Mouse (Mus musculus) adrenal gland, adult 2 months (tissue): ENCODE measurements around the gene Cflar. TPM values are rescaled to one million over a fixed set of nuclear protein-coding genes. Genes with fewer than 3 reads are reported as not detected.
A peak's percentile ranks its signal among the peaks of the same experiment; 100 is the strongest.

Source experiments
- DNase-seq: peaks from one replicate; pipeline ENCODE4 v3.0.0; 2021
- polyA plus RNA-seq: library from polyadenylated mRNA; depleted of rRNA; stranded (reverse); fragments of >200 nt; gene quantifications from 2 replicates; pipeline ENCODE4 v1.2.3, GENCODE M21; 2012
- total RNA-seq, 2 experiments: library from RNA; stranded (reverse); gene quantifications; 2 replicates each; pipeline ENCODE4 v1.2.3; 2021

Gene Cflar
- total and polyA plus RNA-seq, 3 experiments, result 41.7 to 113 (median 97.4) TPM

DNA sequence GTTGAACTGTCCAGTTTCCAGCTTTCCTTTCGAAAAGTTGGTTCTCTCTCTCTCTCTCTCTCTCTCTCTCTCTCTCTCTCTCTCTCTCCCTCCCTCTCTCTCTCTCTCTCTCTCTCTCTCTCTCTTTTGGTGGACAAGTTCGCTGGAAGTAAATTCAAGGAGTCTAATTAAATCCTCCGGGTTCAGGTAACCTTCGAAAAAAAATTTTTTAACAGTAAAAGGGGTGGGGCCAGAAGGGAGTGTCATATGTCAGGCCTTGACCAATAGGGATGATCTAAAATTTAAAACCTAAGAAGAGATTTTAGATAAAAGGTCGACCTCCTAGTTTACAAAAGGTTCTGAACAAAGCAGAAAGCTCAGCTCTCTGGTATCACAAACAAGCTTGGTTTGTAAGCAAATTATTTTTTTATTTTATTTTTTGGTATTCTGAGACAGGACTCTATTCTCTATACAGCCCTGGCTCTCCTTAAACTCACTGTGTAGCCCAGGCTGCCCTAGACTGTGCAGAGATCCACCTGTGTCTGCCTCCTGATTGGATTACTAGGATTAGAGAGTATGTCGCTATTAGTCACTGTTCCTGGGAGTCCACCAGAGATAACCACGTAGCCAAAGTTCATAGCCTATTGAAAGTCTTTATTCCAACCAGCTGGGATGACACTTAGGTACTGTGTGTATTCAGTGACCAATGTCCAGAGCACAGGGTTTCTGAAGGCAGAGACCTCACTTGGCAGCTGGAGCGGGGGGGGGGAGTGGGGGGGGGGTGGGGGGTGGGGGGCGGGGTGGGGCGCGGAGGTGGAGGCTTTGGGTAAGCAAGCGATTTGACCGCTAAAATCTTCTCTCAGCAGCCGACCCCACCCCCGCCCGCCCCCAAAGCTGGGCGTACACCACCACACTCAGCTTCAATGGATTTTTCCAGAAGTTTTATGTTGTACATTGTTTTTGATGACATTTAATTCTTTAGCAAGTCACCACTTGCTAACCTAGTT, 1.1 kb downstream of the Cflar start:
- peak; percentile 72 for DNase-seq

DNA sequence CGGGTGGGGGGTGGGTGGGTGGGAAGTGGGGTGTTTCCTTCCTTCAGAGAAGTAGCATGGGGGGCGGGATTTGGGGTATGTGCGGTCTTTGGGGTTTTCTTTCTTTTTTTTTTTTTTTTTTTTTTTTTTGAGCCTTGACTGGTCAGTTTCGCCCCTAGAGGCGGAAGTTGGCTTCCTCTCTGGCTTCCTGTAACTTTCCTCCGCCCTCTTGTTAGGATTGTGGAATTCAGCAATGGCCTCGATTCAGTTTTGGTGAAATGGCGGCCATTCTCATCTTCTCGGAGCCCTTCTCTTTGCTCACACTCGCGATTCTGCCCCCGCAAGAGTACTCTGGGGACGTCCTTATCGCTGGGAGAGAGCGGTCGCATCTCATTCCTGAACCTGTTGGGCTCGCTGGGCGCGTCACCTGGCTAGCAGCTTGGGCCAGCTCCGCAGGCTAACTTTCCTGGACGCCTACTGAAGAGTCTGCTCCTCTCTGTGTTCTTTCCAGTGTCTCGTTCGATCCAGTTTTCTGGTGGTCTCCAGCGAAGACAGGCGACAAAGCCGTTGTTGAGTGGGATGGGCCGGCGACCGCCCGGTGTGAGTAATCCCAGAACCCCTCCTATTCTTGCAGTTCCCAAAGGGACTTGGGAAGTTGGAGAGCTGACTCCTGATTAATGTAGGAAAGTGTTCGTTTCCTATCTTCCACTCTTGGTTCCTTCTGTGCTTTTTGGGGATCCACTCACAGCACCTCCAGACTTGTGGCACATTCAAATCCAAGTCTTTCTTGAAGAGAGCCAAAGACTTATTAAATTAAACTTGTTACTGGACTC, 2.0 kb downstream of the Cflar start:
- DNase-seq, result peak; percentile 79

DNA sequence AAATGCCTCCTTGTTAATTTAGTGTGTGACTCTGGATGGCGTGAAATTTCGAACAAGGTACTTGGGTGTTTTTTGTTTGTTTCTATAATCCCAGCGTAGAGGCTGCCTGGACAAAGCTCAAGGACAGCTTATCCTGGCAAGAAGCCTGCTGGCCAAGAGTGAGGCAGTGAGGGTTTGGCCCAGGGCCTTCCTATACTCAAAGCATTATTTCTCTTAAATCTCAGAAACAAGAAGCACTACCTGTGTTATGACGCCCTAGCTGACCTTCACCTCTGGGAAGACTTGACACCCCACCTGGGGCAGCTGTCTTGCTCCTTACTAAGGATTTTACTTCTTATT, 2.6 kb downstream of the Cflar start:
- DNase-seq, result peak; percentile 90

DNA sequence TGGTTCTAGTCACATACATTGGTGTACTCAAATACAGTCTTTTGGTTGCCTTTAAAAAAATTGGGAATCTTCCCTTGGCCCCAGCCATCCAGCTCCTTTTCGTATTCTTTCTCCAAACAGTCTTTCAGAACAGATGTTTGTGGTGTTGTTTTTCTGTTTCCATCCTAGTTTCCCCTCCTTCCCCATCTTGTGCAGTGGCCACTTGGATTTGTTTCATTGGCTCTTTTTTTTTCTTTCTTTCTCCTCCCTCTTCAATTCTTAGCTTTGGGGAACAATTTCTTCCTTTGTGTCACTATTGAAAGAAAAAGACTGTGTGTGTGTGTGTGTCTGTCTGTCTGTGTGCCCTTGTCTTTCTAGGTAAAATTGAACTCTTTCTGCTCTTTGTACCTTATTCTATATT, 3.1 kb downstream of the Cflar start:
- DNase-seq, result no peak

DNA sequence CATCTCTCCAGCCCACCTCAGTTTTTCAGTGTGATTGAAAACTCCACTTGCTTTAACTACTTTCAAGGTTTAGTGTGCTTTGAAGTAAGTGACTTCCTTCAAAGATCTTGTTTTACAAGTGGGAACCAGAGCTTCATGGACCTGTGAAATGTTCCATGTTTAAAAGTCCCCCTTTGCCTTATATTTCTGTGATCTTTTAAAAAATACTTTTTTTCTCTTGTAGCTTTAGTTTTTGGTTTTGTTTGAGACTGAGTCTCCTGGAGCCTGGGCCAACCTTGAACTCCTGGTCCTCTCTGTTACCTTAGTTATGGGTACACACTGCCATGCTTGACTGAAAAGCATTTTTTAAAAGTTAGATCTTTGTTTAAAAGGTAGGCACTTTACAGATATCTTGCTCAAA, 4.2 kb downstream of the Cflar start:
- no peak for DNase-seq

DNA sequence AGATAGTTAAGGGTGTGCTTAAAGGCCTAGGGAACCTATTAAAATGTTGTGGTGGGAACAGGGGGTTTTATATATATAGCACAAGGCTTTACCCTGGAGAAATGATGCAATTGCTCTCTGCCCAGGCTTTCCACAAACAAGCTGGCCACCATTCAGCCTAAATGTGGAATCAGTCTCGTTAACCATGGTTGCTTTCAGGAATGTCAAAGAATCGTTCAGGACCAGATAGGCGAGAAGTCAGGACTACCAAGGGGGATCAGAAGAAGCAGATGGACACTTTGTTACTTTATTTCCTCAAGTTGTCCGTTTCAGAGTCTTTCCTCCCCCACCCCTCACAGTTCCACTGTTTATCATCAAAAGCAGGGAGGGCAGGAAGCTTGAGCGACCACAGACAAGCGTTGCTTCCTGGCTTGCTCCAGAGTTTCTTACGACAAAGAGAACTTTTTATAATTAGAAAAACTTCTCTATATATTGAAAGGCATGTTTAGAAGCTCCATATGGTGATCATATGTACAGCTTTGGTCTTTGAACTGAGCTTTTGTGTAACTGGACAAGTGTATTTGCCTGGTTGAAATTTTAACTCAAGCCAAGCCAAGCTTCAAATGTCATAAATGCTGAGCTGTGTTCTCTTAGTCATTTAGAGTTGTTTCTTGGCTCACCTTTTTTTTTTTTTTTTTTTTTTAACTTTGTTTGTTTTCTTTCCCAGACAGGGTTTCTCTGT, 5.0 kb downstream of the Cflar start:
- no peak for DNase-seq

DNA sequence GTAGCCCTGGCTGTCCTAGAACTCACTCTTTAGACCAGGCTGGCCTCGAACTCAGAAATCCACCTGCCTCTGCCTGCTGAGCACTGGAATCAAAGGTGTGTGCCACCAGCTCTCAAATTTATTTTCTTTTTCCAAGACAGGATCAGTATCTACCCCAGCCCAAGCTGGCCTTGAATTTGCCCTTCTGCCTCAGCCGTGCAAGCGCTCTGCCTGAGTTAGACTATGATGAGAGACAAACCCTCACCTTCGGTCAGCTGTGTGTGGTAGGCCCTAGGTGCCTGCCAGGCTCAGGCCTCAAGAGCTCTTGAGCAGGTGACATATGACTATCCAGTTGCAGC, 5.5 kb downstream of the Cflar start:
- peak; percentile 51 for DNase-seq

DNA sequence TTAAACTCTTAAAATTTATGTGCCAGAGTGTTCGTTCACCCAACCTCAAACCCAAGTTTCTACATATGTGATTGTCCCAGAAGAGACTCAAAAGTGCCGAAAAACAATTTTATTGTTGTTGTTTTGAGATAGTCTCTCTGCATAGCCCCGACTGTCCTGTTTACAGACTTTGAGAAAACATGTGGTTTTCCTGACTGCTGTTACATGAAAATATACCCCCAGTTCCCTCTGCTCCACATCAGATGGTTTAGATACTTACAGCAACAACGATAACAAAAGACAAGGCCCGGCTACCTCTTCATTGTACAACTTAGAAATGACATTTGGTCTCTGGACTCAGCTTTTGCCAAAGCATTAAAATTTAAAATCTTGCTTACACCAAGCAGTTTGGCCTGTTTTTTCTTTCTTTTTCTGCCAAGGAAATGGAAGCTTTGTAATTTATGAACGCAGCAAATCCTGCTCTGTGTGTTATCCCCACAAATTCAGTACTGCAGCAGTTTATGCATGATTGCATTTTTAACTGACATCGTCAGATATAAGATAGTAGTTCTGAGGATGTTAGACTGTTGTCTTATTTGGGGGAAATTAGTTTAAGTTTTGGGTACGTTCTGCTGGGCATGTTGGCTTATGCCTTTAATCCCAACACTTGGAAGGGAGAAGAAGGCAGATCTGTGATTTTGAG, 6.4 kb downstream of the Cflar start:
- no peak for DNase-seq

DNA sequence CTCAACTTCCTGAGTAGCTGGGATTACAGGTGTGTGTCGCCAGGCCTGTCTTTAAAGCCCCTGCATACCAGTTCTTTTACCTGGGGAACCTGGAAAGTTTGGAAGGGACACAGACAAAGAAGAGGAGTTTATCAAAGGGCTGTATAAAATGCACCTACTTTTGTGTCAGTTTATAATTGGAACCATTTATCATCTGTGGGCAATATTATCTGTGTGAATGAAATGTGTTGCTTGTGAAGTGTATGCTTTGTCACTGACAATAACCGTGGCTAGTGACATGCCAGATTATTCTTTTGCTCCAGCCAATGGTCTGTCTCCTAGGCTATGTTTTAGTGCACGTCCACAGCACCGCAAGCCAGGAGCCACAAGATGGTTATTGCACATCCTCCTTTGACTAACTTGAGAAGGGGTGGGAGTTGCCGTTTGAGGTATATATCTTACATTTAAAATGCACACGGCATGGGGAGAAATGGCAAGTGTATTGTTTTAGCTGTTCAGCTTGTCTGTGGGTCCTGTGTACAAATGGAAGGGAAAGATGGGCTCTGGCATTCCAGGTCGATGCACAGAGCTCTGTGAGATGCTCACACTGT, 8.1 kb downstream of the Cflar start:
- DNase-seq, result no peak

DNA sequence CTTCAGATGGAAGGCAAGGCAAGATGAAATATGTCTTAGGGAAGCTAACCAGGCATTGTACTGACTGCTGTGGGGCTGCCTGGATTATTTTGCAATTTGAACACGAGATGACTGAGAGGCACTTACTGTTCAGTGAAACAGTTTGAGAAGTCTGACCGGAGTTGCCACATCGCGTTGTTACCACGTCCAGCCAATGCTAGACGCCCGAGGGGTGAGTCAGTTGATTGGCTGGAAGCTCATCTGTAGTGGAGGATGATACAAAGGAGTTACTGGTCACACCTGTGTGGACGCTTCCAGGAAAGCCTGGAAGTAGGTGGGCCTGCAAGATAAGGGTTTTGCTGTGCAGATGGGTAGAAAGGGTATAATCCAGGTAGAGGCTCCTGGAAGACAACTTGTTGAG, 8.8 kb downstream of the Cflar start:
- DNase-seq, result peak; percentile 61

DNA sequence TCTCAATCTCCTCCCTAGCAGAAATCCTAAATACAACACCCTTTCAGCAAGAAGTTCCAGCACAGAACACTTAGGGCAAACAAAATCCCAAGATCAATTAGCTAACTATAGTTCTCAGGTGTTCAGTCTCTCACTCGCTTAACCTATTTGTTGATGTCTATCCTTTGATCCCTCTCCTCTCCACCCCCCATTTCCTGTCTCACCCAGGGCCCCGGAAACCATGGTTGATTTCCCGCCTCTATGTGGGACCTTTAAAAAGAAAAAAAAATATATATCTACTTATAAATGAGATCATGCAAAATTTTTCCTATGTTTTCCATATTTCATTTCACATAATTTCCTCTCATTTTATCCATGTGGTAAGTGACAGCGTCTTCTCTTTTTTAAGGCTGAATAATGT, 9.7 kb downstream of the Cflar start:
- DNase-seq, result no peak

DNA sequence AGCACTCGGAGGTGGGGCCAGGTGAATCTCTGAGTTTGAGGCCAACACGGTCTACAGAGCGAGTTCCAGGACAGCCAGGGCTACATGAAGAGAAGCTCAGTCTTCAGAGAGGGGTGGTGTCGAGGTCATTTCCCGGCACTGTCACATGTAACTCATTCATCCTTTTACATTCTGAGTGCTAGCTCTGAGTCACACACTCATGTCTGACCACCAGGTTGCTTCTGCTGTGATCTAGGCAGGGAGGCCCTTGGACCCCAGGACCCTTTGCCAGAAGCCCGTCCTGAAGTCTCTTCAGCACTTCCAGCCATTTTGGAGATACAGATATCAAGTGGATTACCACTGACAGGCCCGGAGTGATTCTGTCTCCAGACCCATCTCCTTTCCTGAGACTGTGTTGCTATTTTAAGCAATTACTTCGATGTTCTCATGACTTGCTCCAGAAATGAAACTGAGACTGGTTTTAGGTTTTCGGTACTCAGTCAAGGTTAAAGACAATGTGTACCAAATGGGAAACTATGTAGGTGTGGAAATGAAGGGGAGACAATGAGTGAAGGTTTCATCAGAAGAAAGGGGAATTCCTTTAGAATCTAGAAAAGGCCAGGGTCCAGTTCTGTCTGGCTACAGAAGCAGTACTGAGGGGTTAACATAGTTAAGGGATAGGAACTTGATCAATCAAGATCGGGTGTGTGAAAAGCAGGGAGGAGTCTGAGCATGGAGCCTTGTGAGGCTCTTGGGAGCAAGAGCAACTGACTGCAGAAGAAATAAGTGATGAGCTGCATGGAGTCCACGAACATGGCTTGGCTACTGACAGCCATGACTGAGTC, 11.0 kb downstream of the Cflar start:
- peak; percentile 60 for DNase-seq

DNA sequence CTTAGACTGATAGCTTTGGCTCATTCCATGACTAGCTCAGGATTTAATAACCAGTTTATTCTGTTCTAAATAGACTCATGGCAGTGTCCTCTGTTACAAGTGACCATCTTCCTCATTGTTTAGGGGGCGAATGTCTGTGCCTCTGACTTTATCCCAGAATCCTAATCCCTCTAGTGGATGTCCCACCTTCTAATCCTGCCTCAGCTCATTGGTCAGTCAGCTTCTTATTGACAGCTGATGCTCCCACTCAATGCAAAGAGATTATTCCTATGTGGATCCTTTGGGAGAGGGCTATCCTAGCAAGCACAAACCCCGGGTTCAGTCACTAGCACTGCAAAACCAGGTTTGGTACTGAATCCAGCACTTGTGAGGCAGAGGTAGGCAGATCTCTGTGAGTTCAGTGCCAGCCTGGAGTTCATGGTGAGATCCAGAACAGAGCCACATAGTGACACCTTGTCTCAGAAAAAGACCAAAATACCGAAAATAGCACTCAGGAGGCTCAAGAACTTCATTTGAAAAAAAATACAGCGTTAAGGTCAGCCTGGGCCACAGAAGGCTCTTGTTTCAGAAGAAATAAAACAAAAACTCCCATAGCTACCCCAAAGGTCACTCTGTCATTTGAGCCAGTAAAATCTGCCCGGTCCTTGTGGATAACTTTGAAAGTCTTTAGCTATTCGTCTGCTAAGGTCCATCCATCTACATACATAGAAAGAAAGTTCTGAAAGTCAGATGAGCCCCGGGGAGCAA, 11.9 kb downstream of the Cflar start:
- DNase-seq, result no peak

DNA sequence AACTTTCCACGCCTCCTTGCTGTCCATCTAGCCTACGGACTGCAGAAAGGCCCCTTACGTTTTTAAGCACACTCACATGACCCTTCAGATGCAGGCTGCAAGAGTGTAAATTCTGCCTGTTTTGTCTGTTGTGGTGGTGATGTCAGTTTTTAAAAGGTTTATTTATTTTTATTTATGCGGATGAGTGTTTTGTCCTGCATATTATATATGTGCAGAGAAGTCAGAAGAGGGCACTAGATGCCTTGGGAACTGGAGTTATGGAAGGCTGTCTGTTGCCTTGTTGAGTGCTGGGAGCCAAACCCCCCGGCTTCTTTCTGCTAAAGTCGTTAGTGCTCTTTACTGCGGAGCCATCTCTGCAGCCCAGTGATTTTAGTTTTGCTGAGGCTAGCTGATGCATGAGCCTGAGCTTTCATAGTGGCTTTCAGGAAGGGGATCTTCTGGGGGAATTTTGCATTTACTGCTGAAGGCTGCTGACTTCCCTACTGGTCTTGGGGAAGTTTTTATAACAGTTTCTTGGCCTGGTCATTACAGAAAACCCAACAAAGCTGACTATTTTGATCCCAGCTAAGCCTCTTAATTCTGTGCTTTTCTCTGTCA, 12.6 kb downstream of the Cflar start:
- DNase-seq, result peak; percentile 26

DNA sequence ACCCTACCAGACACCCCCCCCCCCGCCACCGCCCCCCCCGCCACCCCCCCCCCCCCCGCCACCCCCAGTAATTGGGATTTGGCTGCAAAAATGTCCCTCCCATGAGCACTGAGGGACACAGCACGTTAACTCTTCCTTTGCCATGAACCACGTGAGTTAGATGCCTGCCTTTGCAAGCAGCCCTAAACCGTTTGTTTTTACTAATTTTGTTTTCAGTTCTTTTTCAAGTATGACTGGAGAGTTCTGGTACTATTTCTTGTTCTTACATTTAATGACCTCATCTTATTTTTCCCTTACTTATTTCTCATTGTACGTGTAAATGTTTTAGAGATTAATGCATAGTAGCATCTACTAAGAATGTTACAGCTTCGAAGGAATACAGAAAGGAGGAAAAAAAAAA, 13.2 kb downstream of the Cflar start:
- no peak for DNase-seq

DNA sequence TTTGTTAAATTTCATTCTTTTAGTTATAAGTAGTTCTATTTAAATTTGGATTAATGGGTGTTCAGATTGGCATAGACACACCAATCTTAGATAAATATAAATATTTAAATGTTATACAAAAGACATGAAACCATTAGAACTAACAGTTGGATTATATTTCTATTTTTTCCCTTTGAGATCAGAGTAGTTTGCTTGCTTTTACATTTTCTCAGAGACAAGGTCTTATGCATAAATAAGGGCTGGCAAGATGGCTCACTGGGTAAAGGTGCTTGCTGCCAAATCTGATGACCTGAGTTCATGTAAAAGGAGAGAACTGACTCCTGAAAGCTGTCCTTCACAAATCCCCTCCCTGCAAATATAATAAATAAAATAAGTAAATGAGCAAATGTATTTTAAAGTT, 13.8 kb downstream of the Cflar start:
- no peak for DNase-seq

DNA sequence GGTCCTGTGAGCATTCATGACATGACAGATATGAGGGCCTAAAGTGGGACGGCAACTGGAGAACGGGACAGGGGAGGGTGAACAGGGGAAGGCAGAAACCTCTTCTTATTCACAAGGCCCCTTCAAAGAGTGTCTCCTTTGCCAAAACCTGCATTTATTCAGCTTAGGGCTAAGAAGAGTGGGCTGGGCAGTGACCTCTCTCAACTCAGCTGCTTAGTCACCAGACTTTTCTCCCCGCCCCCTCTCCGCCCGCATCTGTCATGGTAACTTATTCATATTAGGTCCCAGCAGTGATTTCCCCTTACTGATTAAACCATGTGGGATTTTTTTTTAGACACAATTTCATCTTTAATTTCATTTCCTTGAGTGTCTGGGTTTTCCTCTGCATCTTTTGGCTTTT, 14.5 kb downstream of the Cflar start:
- DNase-seq, result peak; percentile 87

DNA sequence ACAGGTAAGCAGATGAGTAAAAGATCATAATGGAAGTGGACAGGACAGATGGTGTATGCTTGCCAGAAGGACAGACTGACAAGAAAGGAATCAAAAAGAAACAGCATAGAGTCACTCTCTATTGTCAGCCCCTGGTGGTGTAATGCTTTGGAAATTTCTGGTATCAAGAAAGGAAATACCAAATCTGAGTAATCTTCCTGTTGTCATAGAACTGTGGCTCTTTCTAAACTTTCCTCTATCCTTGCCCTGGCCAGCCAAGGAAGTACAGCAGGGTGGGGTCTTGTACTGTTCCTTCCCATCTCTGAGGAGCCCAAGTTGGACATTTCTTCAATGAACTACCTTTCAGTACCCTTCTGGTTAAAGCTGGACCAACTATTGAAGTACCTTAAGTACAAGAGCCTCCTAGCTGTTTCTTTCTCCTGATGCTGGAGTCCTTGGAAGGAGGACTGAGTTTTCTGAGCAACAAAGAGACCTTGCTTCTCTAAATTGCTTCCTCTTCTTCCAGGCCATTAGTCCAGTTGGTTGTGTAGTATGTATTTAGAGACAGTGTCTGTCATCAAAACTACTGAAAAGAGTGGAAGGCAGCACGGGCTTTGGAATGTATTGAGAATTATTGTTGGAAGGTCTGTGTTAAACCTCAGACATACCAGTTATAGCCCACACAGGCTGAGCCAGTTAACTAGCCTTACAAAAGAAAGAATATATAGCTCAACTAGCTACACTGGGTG, 15.9 kb downstream of the Cflar start:
- peak; percentile 41 for DNase-seq
